Mouse (Mus musculus) lung, postnatal 0 days (tissue): Measurements from ENCODE around the gene Ric8b.

Source experiments
- CTCF ChIP-seq: IDR thresholded peaks from 2 replicates; pipeline ENCODE4 v1.5.1; 2016; ENCODE audit warnings: antibody characterized with exemption, mild to moderate bottlenecking
- EP300 ChIP-seq: IDR thresholded peaks from 2 replicates; pipeline ENCODE4 v1.6.1; 2016; ENCODE audit warnings: antibody characterized with exemption, mild to moderate bottlenecking, control low read depth

DNA sequence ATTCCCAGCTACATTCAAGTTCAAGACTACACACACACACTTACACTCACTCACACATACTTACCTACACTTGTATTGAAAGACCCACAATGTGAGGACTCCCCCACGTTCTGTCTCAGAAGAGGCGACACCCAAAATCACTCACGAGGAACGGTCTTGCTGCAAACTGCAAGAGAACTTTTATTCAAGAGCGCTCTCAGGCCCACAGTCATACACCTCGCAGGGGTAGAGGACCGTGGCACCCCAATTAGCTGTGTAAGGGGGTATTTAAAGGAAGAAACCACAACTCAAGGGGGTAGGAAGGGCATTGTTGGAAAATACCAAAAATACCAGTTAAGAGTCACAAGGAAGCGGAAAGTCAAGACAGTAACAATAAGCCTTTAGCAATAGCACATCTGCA is 130.6 kb downstream of the Ric8b start:
- TF ChIP-seq CTCF (no peak), EP300 (no peak)
